In genomic region chr17:40793921-40794854, GRCm38 (mm10) we compare ENCODE assay signal across 8 mouse cellular contexts. TPM values are rescaled to one million over a fixed set of nuclear protein-coding genes. Genes with fewer than 3 reads are reported as not detected.
DNase-seq lines count a peak whose midpoint lies in the region; ATAC-seq and TF ChIP-seq lines count a peak whose summit lies in the region.
"Had no signal": no experiment of that assay in that cellular context is flagged by ENCODE, and none has a peak within 500 bp of the region (broad histone marks: within the 10 kb centered on the region; RNA-seq: fewer than 3 reads in every experiment).

No protein-coding gene starts in this region.

- peak; percentile 3 for DNase-seq in left cerebral cortex, postnatal 14 days (ENCODE audit: low spot score in 2 of 2)
- DNase-seq in left cerebral cortex, postnatal 36 days (ENCODE audit: low spot score in 2 of 2): no peak
- DNase-seq in adrenal gland, postnatal 10 days: peak; percentile 30
- DNase-seq in embryonic facial prominence, embryonic 14.5 days (ENCODE audit: low spot score): peak; percentile 33
- peak; percentile 52 for DNase-seq in lung, embryonic 14.5 days
- DNase-seq in stomach, postnatal 0 days (ENCODE audit: low spot score): peak; percentile 52
- no peak for DNase-seq in Muller cell, postnatal 12 days (ENCODE audit: inconsistent ontology term)

- no peak overlapping the region for H3K4me2 ChIP-seq in embryonic facial prominence, embryonic 14.5 days (ENCODE audit: low read depth, low read length)
- H3K4me2 ChIP-seq in lung, embryonic 14.5 days: no peak overlapping the region
- H3K4me2 ChIP-seq in stomach, postnatal 0 days (replicated peaks; ENCODE audit: low read depth): no peak overlapping the region

- peak; percentile 30; the same call in 1 of the 2 replicates for ATAC-seq in embryonic facial prominence, embryonic 14.5 days (ENCODE audit: low read depth)
- no peak for ATAC-seq in lung, embryonic 14.5 days (ENCODE audit: insufficient read depth)
- peak; percentile 45 for ATAC-seq in stomach, postnatal 0 days (ENCODE audit: low FRiP score, low TSS enrichment)

- H3K9ac ChIP-seq in embryonic facial prominence, embryonic 14.5 days (ENCODE audit: low read depth, low read length): no peak overlapping the region
- no peak overlapping the region for H3K9ac ChIP-seq in lung, embryonic 14.5 days
- no peak overlapping the region for H3K9ac ChIP-seq in stomach, postnatal 0 days (ENCODE audit: low read length)

- H3K4me1 ChIP-seq in embryonic facial prominence, embryonic 14.5 days (ENCODE audit: control insufficient read depth, insufficient read depth, low read length): no peaks in the 10 kb centered on the region
- no peaks in the 10 kb centered on the region for H3K4me1 ChIP-seq in lung, embryonic 14.5 days (ENCODE audit: insufficient read depth)
- no peaks in the 10 kb centered on the region for H3K4me1 ChIP-seq in stomach, postnatal 0 days (replicated peaks; ENCODE audit: control insufficient read depth, insufficient read depth)

- 47% methylated on average over 20 of the region's 20 CpGs for WGBS in embryonic facial prominence, embryonic 14.5 days
- WGBS in lung, embryonic 14.5 days: 45% methylated on average over 20 of the region's 20 CpGs
- WGBS in stomach, postnatal 0 days: 51% methylated on average over 20 of the region's 20 CpGs

- H3K9me3 ChIP-seq in embryonic facial prominence, embryonic 14.5 days (ENCODE audit: control insufficient read depth, low read length): no peaks in the 10 kb centered on the region
- no peaks in the 10 kb centered on the region for H3K9me3 ChIP-seq in lung, embryonic 14.5 days (ENCODE audit: low read depth, low read length)
- no peaks in the 10 kb centered on the region for H3K9me3 ChIP-seq in stomach, postnatal 0 days (ENCODE audit: control insufficient read depth, low read length)

- no peak for TF ChIP-seq EP300 in stomach, postnatal 0 days (optimal IDR thresholded peaks at IDR 0.05)

- peak; percentile 35 for TF ChIP-seq CTCF in lung, embryonic 14.5 days (IDR thresholded peaks at IDR 0.05; ENCODE audit: low read depth)
- TF ChIP-seq CTCF in stomach, postnatal 0 days (IDR thresholded peaks at IDR 0.05; ENCODE audit: low read depth): peak; percentile 55

- no peaks in the 10 kb centered on the region for H3K27me3 ChIP-seq in embryonic facial prominence, embryonic 14.5 days (replicated peaks; ENCODE audit: control insufficient read depth, insufficient read depth, low read length)
- H3K27me3 ChIP-seq in lung, embryonic 14.5 days (ENCODE audit: insufficient read depth, low read length): no peaks in the 10 kb centered on the region
- H3K27me3 ChIP-seq in stomach, postnatal 0 days (ENCODE audit: control insufficient read depth, insufficient read depth, low read length): no peaks in the 10 kb centered on the region

- intact Hi-C loops in left cerebral cortex, postnatal 14 days (cut with DNase I): no loop called here
- intact Hi-C loops in left cerebral cortex, postnatal 36 days (cut with DNase I): no loop called here

- H3K36me3 ChIP-seq in embryonic facial prominence, embryonic 14.5 days (ENCODE audit: control insufficient read depth, insufficient read depth, low read length): no peaks in the 10 kb centered on the region
- H3K36me3 ChIP-seq in lung, embryonic 14.5 days (ENCODE audit: insufficient read depth): no peaks in the 10 kb centered on the region
- no peaks in the 10 kb centered on the region for H3K36me3 ChIP-seq in stomach, postnatal 0 days (ENCODE audit: control insufficient read depth, insufficient read depth, low read length)

- H3K4me3 ChIP-seq in embryonic facial prominence, embryonic 14.5 days (ENCODE audit: low read depth, low read length): no peak overlapping the region
- no peak overlapping the region for H3K4me3 ChIP-seq in lung, embryonic 14.5 days (ENCODE audit: low read depth, low read length)
- H3K4me3 ChIP-seq in stomach, postnatal 0 days (ENCODE audit: low read depth, low read length): no peak overlapping the region

- H3K27ac ChIP-seq in embryonic facial prominence, embryonic 14.5 days (replicated peaks; ENCODE audit: low read depth, low read length): no peak overlapping the region
- no peak overlapping the region for H3K27ac ChIP-seq in lung, embryonic 14.5 days (ENCODE audit: low read depth)
- H3K27ac ChIP-seq in stomach, postnatal 0 days (replicated peaks): no peak overlapping the region

RNA-seq across cellular contexts. Expression of gene Crisp2, which starts 12.6 kb away (rescaled TPM):
- not detected for total RNA-seq in left cerebral cortex, postnatal 14 days (2021)
- not detected for total RNA-seq in left cerebral cortex, postnatal 36 days (2021)
- not detected for total RNA-seq in adrenal gland, postnatal 10 days (2021)
- polyA plus RNA-seq in embryonic facial prominence, embryonic 14.5 days (2014; fragmentation: Nextera tagmentation; extraction: Ambion mirVana): not detected in 2 replicates
- not detected in 2 replicates for polyA plus RNA-seq in lung, embryonic 14.5 days (2014; fragmentation: Nextera tagmentation; extraction: Ambion mirVana)
- not detected in 2 replicates for polyA plus RNA-seq in stomach, postnatal 0 days (2015; fragmentation: Nextera tagmentation; extraction: Ambion mirVana)
- polyA plus RNA-seq: large intestine, adult 2 months had no signal

RNA-seq across cellular contexts. Expression of gene Rhag, which starts 16.7 kb away (rescaled TPM):
- total RNA-seq in left cerebral cortex, postnatal 14 days (2021): not detected
- total RNA-seq in left cerebral cortex, postnatal 36 days (2021): not detected
- total RNA-seq in adrenal gland, postnatal 10 days (2021): 1 to 10 TPM; 1.8 to 3.1 TPM
- 0.42 and 0.55 TPM in 2 replicates for polyA plus RNA-seq in embryonic facial prominence, embryonic 14.5 days (2014; fragmentation: Nextera tagmentation; extraction: Ambion mirVana)
- polyA plus RNA-seq in lung, embryonic 14.5 days (2014; fragmentation: Nextera tagmentation; extraction: Ambion mirVana): 0.43 and 0.82 TPM in 2 replicates
- polyA plus RNA-seq in stomach, postnatal 0 days (2015; fragmentation: Nextera tagmentation; extraction: Ambion mirVana): 0.15 and 0.16 TPM in 2 replicates
- polyA plus RNA-seq: large intestine, adult 2 months had no signal

Comparison
In these comparisons a context has a peak if more than half of its experiments do, and no peak if none do; other contexts are left out.
1. DNase-seq: peak in left cerebral cortex, postnatal 14 days (2 of 2), adrenal gland, postnatal 10 days (single experiment), embryonic facial prominence, embryonic 14.5 days (single experiment), lung, embryonic 14.5 days (single experiment) and stomach, postnatal 0 days (single experiment); none in left cerebral cortex, postnatal 36 days (0 of 2) and Muller cell, postnatal 12 days (single experiment).